Mouse (Mus musculus) natural killer cell, adult 2 months (primary cell): ENCODE data around the gene Plcb1.

ENCODE experiments used
- DNase-seq, 2 experiments: peaks; one replicate each; pipeline ENCODE4 v3.0.0; 2022; ENCODE audit warnings: low spot score in 2 of 2

Gene Plcb1

GRCm38 (mm10) chr2:135067419-135067818 lies 281.6 kb downstream of the Plcb1 start:
- DNase-seq: no peak

- no peak for DNase-seq
Measured at GRCm38 (mm10) chr2:135071349-135071748, 285.5 kb downstream of the Plcb1 start.

- no peak for DNase-seq
Measured at GRCm38 (mm10) chr2:135072503-135072902, 286.6 kb downstream of the Plcb1 start.

GRCm38 (mm10) chr2:135073014-135073413 lies 287.1 kb downstream of the Plcb1 start:
- DNase-seq: no peak

- no peak for DNase-seq
Measured at GRCm38 (mm10) chr2:135075375-135075774, 289.5 kb downstream of the Plcb1 start.

GRCm38 (mm10) chr2:135092588-135093162 lies 306.8 kb downstream of the Plcb1 start:
- DNase-seq: no peak

- no peak for DNase-seq
Measured at GRCm38 (mm10) chr2:135101292-135101691, 315.4 kb downstream of the Plcb1 start.

GRCm38 (mm10) chr2:135101943-135102342 lies 316.1 kb downstream of the Plcb1 start:
- no peak for DNase-seq

GRCm38 (mm10) chr2:135106649-135107048 lies 320.8 kb downstream of the Plcb1 start:
- no peak for DNase-seq

- DNase-seq: no peak
Measured at GRCm38 (mm10) chr2:135108607-135109006, 322.7 kb downstream of the Plcb1 start.

GRCm38 (mm10) chr2:135114501-135115128 lies 328.7 kb downstream of the Plcb1 start:
- DNase-seq: no peak

- no peak for DNase-seq
Measured at GRCm38 (mm10) chr2:135123057-135123456, 337.2 kb downstream of the Plcb1 start.

- no peak for DNase-seq
Measured at GRCm38 (mm10) chr2:135123695-135124343, 338.0 kb downstream of the Plcb1 start.

- no peak for DNase-seq
Measured at GRCm38 (mm10) chr2:135140576-135140975, 354.7 kb downstream of the Plcb1 start.

- DNase-seq: no peak
Measured at GRCm38 (mm10) chr2:135152289-135152688, 366.4 kb downstream of the Plcb1 start.

GRCm38 (mm10) chr2:135153248-135153647 lies 367.4 kb downstream of the Plcb1 start:
- no peak for DNase-seq

- DNase-seq: no peak
Measured at GRCm38 (mm10) chr2:135156055-135156454, 370.2 kb downstream of the Plcb1 start.

GRCm38 (mm10) chr2:135157961-135158360 lies 372.1 kb downstream of the Plcb1 start:
- no peak for DNase-seq

- no peak for DNase-seq
Measured at GRCm38 (mm10) chr2:135161673-135162072, 375.8 kb downstream of the Plcb1 start.

- DNase-seq: no peak
Measured at GRCm38 (mm10) chr2:135165512-135165911, 379.6 kb downstream of the Plcb1 start.

- DNase-seq: no peak
Measured at GRCm38 (mm10) chr2:135175544-135175943, 389.7 kb downstream of the Plcb1 start.

GRCm38 (mm10) chr2:135187659-135188058 lies 401.8 kb downstream of the Plcb1 start:
- DNase-seq: no peak

GRCm38 (mm10) chr2:135200830-135201229 lies 415.0 kb downstream of the Plcb1 start:
- DNase-seq: no peak
